Mouse (Mus musculus) kidney, adult 2 months (tissue): Measurements from ENCODE around the gene Pik3cd. TPM values are rescaled to one million over a fixed set of nuclear protein-coding genes. Genes with fewer than 3 reads are reported as not detected.
A peak's percentile ranks its signal among the peaks of the same experiment; 100 is the strongest.

Experiments used
- DNase-seq: peaks from one replicate; pipeline ENCODE4 v3.0.0; 2021
- H3K27ac ChIP-seq: fragments of 200-500 bp; 2 replicates; pipeline ENCODE4 v1.5.1; 2012; ENCODE audit warnings: low read depth, low read length, control low read depth, inconsistent platforms; ENCODE audit not compliant: insufficient read depth
- H3K27me3 ChIP-seq: fragments of 200-500 bp; replicated peaks from 2 replicates; pipeline ENCODE4 v1.6.1; 2012; ENCODE audit warnings: mild to moderate bottlenecking, moderate library complexity, low read length, inconsistent platforms; ENCODE audit not compliant: control insufficient read depth, insufficient read depth
- H3K36me3 ChIP-seq: fragments of 200-500 bp; 2 replicates; pipeline ENCODE4 v1.6.1; 2012; ENCODE audit warnings: mild to moderate bottlenecking, moderate library complexity, low read length, inconsistent platforms; ENCODE audit not compliant: control insufficient read depth, insufficient read depth
- H3K4me1 ChIP-seq: fragments of 200-500 bp; 2 replicates; pipeline ENCODE4 v1.6.1; 2011; ENCODE audit warnings: low read length; ENCODE audit not compliant: control insufficient read depth, insufficient read depth
- H3K4me3 ChIP-seq: fragments of 200-500 bp; 2 replicates; pipeline ENCODE4 v1.5.1; 2011; ENCODE audit warnings: mild to moderate bottlenecking, low read depth, low read length, control low read depth; ENCODE audit not compliant: insufficient read depth
- CTCF ChIP-seq: fragments of 200-500 bp; conservative IDR thresholded peaks from 2 replicates; pipeline ENCODE4 v1.5.1; 2011; ENCODE audit warnings: low read depth, mild to moderate bottlenecking, control low read depth, low read length, moderate library complexity, mixed read lengths; ENCODE audit not compliant: insufficient read depth, insufficient read length
- POLR2A ChIP-seq: fragments of 200-500 bp; IDR thresholded peaks from one replicate; pipeline ENCODE4 v1.6.1; 2011; ENCODE audit warnings: low read depth, low read length, control low read depth
- WGBS: fragments of 180-500 bp; shearing (Covaris S2); methylation state at CpG from one replicate; pipeline ENCODE4 v1.1.7; 2018; 5-methylcytosine and 5-hydroxymethylcytosine counted together
- polyA plus RNA-seq: library from polyadenylated mRNA; depleted of rRNA; stranded (reverse); fragments of >200 nt; gene quantifications from 2 replicates; pipeline ENCODE4 v1.2.3, GENCODE M21; 2012; rRNA removed

Pik3cd gene
- polyA plus RNA-seq, 1 experiment = 7.2 TPM

GRCm38 (mm10) chr4:149606056-149606455 is 96.3 kb downstream of the Pik3cd start:
- Histone ChIP-seq H3K27me3 (no peaks in the 10 kb centered on the region), H3K36me3 (no peaks in the 10 kb centered on the region), H3K4me1 (no peaks in the 10 kb centered on the region), H3K4me3 (no peak overlapping the region), H3K27ac (no peak overlapping the region)
- whole genome bisulfite sequencing = 89% methylated on average over 18 of the region's 18 CpGs
- no peak for TF ChIP-seq CTCF
- DNase-seq = no peak

GRCm38 (mm10) chr4:149604518-149604917 is 97.9 kb downstream of the Pik3cd start:
- H3K4me3 ChIP-seq = no peak overlapping the region
- WGBS = 90% methylated on average over 3 of the region's 3 CpGs
- DNase-seq = no peak
- no peaks in the 10 kb centered on the region for H3K4me1 ChIP-seq
- no peaks in the 10 kb centered on the region for H3K27me3 ChIP-seq
- 0 out of 2 replicates have a peak, but pooled peaks have one; percentile 21 for TF ChIP-seq CTCF
- no peak for TF ChIP-seq POLR2A
- no peaks in the 10 kb centered on the region for H3K36me3 ChIP-seq
- no peak overlapping the region for H3K27ac ChIP-seq

- no peaks in the 10 kb centered on the region for H3K27me3 ChIP-seq
- H3K4me3 ChIP-seq = no peak overlapping the region
- H3K4me1 ChIP-seq = no peaks in the 10 kb centered on the region
- no peak overlapping the region for H3K27ac ChIP-seq
- no peaks in the 10 kb centered on the region for H3K36me3 ChIP-seq
- TF ChIP-seq CTCF = no peak
- no peak for TF ChIP-seq POLR2A
- WGBS = 71% methylated on average over 1 of the region's 1 CpGs
- no peak for DNase-seq
These were observed 98.5 kb downstream of the Pik3cd start for GRCm38 (mm10) chr4:149603860-149604259.

GRCm38 (mm10) chr4:149602236-149602635 is 100.1 kb downstream of the Pik3cd start:
- DNase-seq = no peak
- Histone ChIP-seq H3K4me1 (no peaks in the 10 kb centered on the region; the same call in 1 of the 2 replicates), H3K36me3 (no peaks in the 10 kb centered on the region), H3K4me3 (no peak overlapping the region), H3K27me3 (no peaks in the 10 kb centered on the region), H3K27ac (no peak overlapping the region)
- 53% methylated on average over 7 of the region's 7 CpGs for WGBS
- no peak for TF ChIP-seq CTCF
- TF ChIP-seq POLR2A = no peak

- H3K4me3 ChIP-seq = no peak overlapping the region
- H3K27ac ChIP-seq = no peak overlapping the region
- H3K36me3 ChIP-seq = no peaks in the 10 kb centered on the region
- DNase-seq = no peak
- 30% methylated on average over 4 of the region's 4 CpGs for WGBS
- TF ChIP-seq POLR2A = no peak
- no peak for TF ChIP-seq CTCF
- no peaks in the 10 kb centered on the region for H3K27me3 ChIP-seq
- H3K4me1 ChIP-seq = no peaks in the 10 kb centered on the region; the same call in 1 of the 2 replicates
These were observed 100.9 kb downstream of the Pik3cd start for GRCm38 (mm10) chr4:149601484-149601883.

GRCm38 (mm10) chr4:149600130-149600529 is 102.2 kb downstream of the Pik3cd start:
- Histone ChIP-seq H3K27ac (no peak overlapping the region), H3K27me3 (no peaks in the 10 kb centered on the region), H3K36me3 (no peaks in the 10 kb centered on the region), H3K4me1 (no peaks in the 10 kb centered on the region; the same call in 1 of the 2 replicates), H3K4me3 (no peak overlapping the region)
- 83% methylated on average over 4 of the region's 4 CpGs for WGBS
- no peak for TF ChIP-seq POLR2A
- no peak for TF ChIP-seq CTCF
- DNase-seq = no peak

GRCm38 (mm10) chr4:149599549-149599948 is 102.8 kb downstream of the Pik3cd start:
- H3K36me3 ChIP-seq = no peaks in the 10 kb centered on the region
- WGBS = 92% methylated on average over 6 of the region's 6 CpGs
- TF ChIP-seq CTCF = no peak
- no peak for TF ChIP-seq POLR2A

More at GRCm38 (mm10) chr4:149599549-149599948, 102.8 kb downstream of the Pik3cd start:
- no peak for DNase-seq
- no peaks in the 10 kb centered on the region; the same call in 1 of the 2 replicates for H3K4me1 ChIP-seq
- no peak overlapping the region for H3K4me3 ChIP-seq
- H3K27me3 ChIP-seq = no peaks in the 10 kb centered on the region
- no peak overlapping the region for H3K27ac ChIP-seq

Other genes with a start within 250 kb of the Pik3cd start
- 2.0 and 2.9 TPM in 2 replicates for gene Rbp7, start 247.6 kb downstream of the Pik3cd start, polyA plus RNA-seq
- gene Tmem274, start 225.2 kb downstream of the Pik3cd start, polyA plus RNA-seq = 0.18 TPM in 1 of 2 replicates, not detected in the other
- 17.9 and 21.9 TPM in 2 replicates for gene Nmnat1, start 217.4 kb downstream of the Pik3cd start, polyA plus RNA-seq
- gene Lzic, start 217.3 kb downstream of the Pik3cd start, polyA plus RNA-seq = 7.7 and 8.6 TPM in 2 replicates
- 20.5 and 24.4 TPM in 2 replicates for gene Ctnnbip1, start 184.3 kb downstream of the Pik3cd start, polyA plus RNA-seq
- 44.9 and 46.3 TPM in 2 replicates for gene Clstn1, start 116.1 kb downstream of the Pik3cd start, polyA plus RNA-seq
- 34.2 and 37.5 TPM in 2 replicates for gene Tmem201, start 35.5 kb upstream of the Pik3cd start, polyA plus RNA-seq
- 16.8 and 18.3 TPM in 2 replicates for gene Slc25a33, start 71.7 kb upstream of the Pik3cd start, polyA plus RNA-seq